Mouse (Mus musculus) G1E (cell line): ENCODE results near the gene Mef2d. TPM values are rescaled to one million over a fixed set of nuclear protein-coding genes. Genes with fewer than 3 reads are reported as not detected.
A peak's percentile ranks its signal among the peaks of the same experiment; 100 is the strongest.
"Not testable (repeated sequence)": the region's sequence is repeated elsewhere in the genome, so short reads cannot be mapped to it uniquely, and the experiment has no call there.

Experiments used
- ATAC-seq: 2 replicates; pipeline ENCODE4 v1.8.0; 2016; ENCODE audit warnings: mild to moderate bottlenecking; ENCODE audit not compliant: insufficient number of reproducible peaks, poor library complexity, low FRiP score, severe bottlenecking; ENCODE audit errors: extremely low read depth
- DNase-seq: peaks from one replicate; pipeline ENCODE4 v3.0.0; 2012; ENCODE audit warnings: low spot score
- H3K27me3 ChIP-seq: 2 replicates; pipeline ENCODE4 v1.6.1; 2012; ENCODE audit warnings: mild to moderate bottlenecking, low read length, inconsistent platforms; ENCODE audit not compliant: insufficient read depth
- H3K36me3 ChIP-seq: replicated peaks from 2 replicates; pipeline ENCODE3; 2012; ENCODE audit warnings: mild to moderate bottlenecking, inconsistent platforms
- H3K4me1 ChIP-seq: 2 replicates; pipeline ENCODE4 v1.6.1; 2012; ENCODE audit warnings: low read depth, low read length, inconsistent platforms, mixed read lengths; ENCODE audit not compliant: insufficient read depth
- H3K4me3 ChIP-seq: 2 replicates; pipeline ENCODE4 v1.5.1; 2012; ENCODE audit warnings: low read depth, mild to moderate bottlenecking, inconsistent platforms, low read length, moderate library complexity, mixed read lengths
- H3K9me3 ChIP-seq: replicated peaks from 2 replicates; pipeline ENCODE4 v1.6.1; 2012; ENCODE audit warnings: inconsistent platforms
- CTCF ChIP-seq: IDR thresholded peaks from 2 replicates; pipeline ENCODE4 v1.5.1; 2012; ENCODE audit warnings: low read depth, low read length, inconsistent platforms, mixed read lengths
- GATA1 ChIP-seq: IDR thresholded peaks from 2 replicates; pipeline ENCODE4 v1.6.1; 2012; ENCODE audit warnings: borderline replicate concordance, low read length, inconsistent platforms, mixed read lengths
- GATA2 ChIP-seq: IDR thresholded peaks from 2 replicates; pipeline ENCODE4 v1.6.1; 2012; ENCODE audit warnings: low read depth, low read length, inconsistent platforms, borderline replicate concordance
- POLR2AphosphoS5 ChIP-seq: IDR thresholded peaks from 2 replicates; pipeline ENCODE4 v1.6.1; 2012; ENCODE audit warnings: low read depth, low read length, inconsistent platforms; ENCODE audit not compliant: insufficient replicate concordance
- TAL1 ChIP-seq: conservative IDR thresholded peaks from 2 replicates; pipeline ENCODE4 v1.6.1; 2012; ENCODE audit warnings: low read depth, low read length, inconsistent platforms, mixed read lengths
- polyA plus RNA-seq: library from polyadenylated mRNA; stranded (reverse); fragments of >175 nt; gene quantifications from 2 replicates; pipeline ENCODE4 v1.2.3, GENCODE M21; 2012
- total RNA-seq, 2 experiments: library from RNA; stranded (forward) in 1 of 2; stranded (reverse) in 1 of 2; fragments of 200-1000 nt in 1 of 2; fragments of >200 nt in 1 of 2; fragmentation: Nextera tagmentation in 1 of 2; gene quantifications; 2 replicates each; pipeline ENCODE4 v1.2.3; 2014 to 2017

The Mef2d gene
- total and polyA plus RNA-seq, 3 experiments = 15.4 to 133 (median 125) TPM

- H3K4me3 ChIP-seq = no peak overlapping the region
- H3K4me1 ChIP-seq = peaks cover 44% of the 10 kb centered on the region
- no peaks in the 10 kb centered on the region for H3K27me3 ChIP-seq
- DNase-seq = no peak
- peaks cover 76% of the 10 kb centered on the region for H3K36me3 ChIP-seq
- ATAC-seq = no peak
- H3K9me3 ChIP-seq = no peaks in the 10 kb centered on the region
- TF ChIP-seq TAL1 (no peak), GATA2 (no peak), GATA1 (no peak), CTCF (peak; percentile 76), POLR2AphosphoS5 (no peak)
Measured at GRCm38 (mm10) chr3:88173375-88173774, 31.2 kb downstream of the Mef2d start.

GRCm38 (mm10) chr3:88174894-88175293 lies 32.7 kb downstream of the Mef2d start:
- peaks cover 61% of the 10 kb centered on the region for H3K36me3 ChIP-seq
- no peak for TF ChIP-seq GATA2
- no peak for TF ChIP-seq GATA1
- no peak for TF ChIP-seq TAL1
- TF ChIP-seq POLR2AphosphoS5 = no peak
- no peak for TF ChIP-seq CTCF
- ATAC-seq (no peak), DNase-seq (no peak)
- peaks cover 33% of the 10 kb centered on the region for H3K4me1 ChIP-seq
- H3K9me3 ChIP-seq = no peaks in the 10 kb centered on the region
- H3K27me3 ChIP-seq = no peaks in the 10 kb centered on the region; the same call in 1 of the 2 replicates
- H3K4me3 ChIP-seq = no peak overlapping the region

GRCm38 (mm10) chr3:88177106-88177505 lies 34.9 kb downstream of the Mef2d start:
- Histone ChIP-seq H3K9me3 (no peaks in the 10 kb centered on the region), H3K36me3 (peaks cover 39% of the 10 kb centered on the region), H3K4me1 (peaks cover 25% of the 10 kb centered on the region), H3K27me3 (peaks cover under 1% of the 10 kb centered on the region), H3K4me3 (peak overlapping the region; percentile 74)
- no peak for TF ChIP-seq GATA1
- TF ChIP-seq GATA2 = no peak
- no peak for TF ChIP-seq CTCF
- no peak for TF ChIP-seq POLR2AphosphoS5
- TF ChIP-seq TAL1 = no peak
- DNase-seq (no peak), ATAC-seq (no peak)

- peak overlapping the region; percentile 74 for H3K4me3 ChIP-seq
- TF ChIP-seq CTCF (no peak), TAL1 (no peak), POLR2AphosphoS5 (0 out of 2 replicates have a peak, but pooled peaks have one; percentile 43)
- peaks cover 33% of the 10 kb centered on the region for H3K36me3 ChIP-seq
- peak; percentile 97 for ATAC-seq
- H3K27me3 ChIP-seq = peaks cover 5% of the 10 kb centered on the region
- DNase-seq = peak; percentile 99
- H3K4me1 ChIP-seq = peaks cover 19% of the 10 kb centered on the region
- no peaks in the 10 kb centered on the region for H3K9me3 ChIP-seq
Measured at GRCm38 (mm10) chr3:88177562-88178345, 35.6 kb downstream of the Mef2d start.

- Histone ChIP-seq H3K4me1 (peaks cover 15% of the 10 kb centered on the region), H3K4me3 (peak overlapping the region; percentile 74), H3K36me3 (peaks cover 27% of the 10 kb centered on the region)
- H3K27me3 ChIP-seq, DNase-seq, H3K9me3 ChIP-seq, ATAC-seq: not testable (repeated sequence)
Measured at GRCm38 (mm10) chr3:88178346-88178733, 36.2 kb downstream of the Mef2d start.

GRCm38 (mm10) chr3:88178986-88179385 lies 36.8 kb downstream of the Mef2d start:
- H3K4me1 ChIP-seq = peaks cover 15% of the 10 kb centered on the region
- no peak for TF ChIP-seq GATA2
- no peak for TF ChIP-seq GATA1
- no peak for TF ChIP-seq POLR2AphosphoS5
- TF ChIP-seq CTCF = no peak
- no peak for TF ChIP-seq TAL1
- no peak overlapping the region for H3K4me3 ChIP-seq
- H3K27me3 ChIP-seq = peaks cover 12% of the 10 kb centered on the region
- H3K36me3 ChIP-seq = peaks cover 20% of the 10 kb centered on the region
- H3K9me3 ChIP-seq = no peaks in the 10 kb centered on the region
- no peak for DNase-seq
- ATAC-seq = no peak

GRCm38 (mm10) chr3:88181374-88181773 lies 39.2 kb downstream of the Mef2d start:
- ATAC-seq = no peak
- TF ChIP-seq GATA2 (no peak), TAL1 (no peak), POLR2AphosphoS5 (no peak), GATA1 (no peak), CTCF (no peak)

More at GRCm38 (mm10) chr3:88181374-88181773, 39.2 kb downstream of the Mef2d start:
- DNase-seq = no peak
- H3K4me3 ChIP-seq = no peak overlapping the region
- no peaks in the 10 kb centered on the region for H3K9me3 ChIP-seq
- H3K27me3 ChIP-seq = peaks cover 17% of the 10 kb centered on the region
- H3K4me1 ChIP-seq = peaks cover 15% of the 10 kb centered on the region
- peaks cover 4% of the 10 kb centered on the region for H3K36me3 ChIP-seq
